Mouse (Mus musculus) heart, embryonic 16.5 days (tissue): ENCODE measurements at regions not wholly inside any gene's neighbourhood (a gene's known extent, or its start where the extent isn't known, plus 50 kb on each side); places are given as distances from the start of the nearest gene placed in this dataset.

Source experiments
- ATAC-seq: fragments of 200-750 bp; cut with Nextera tagmentation; replicated peaks from 2 replicates; pipeline ENCODE4 v1.8.0; 2017; ENCODE audit warnings: moderate number of reproducible peaks; ENCODE audit not compliant: insufficient read depth, low FRiP score; ENCODE audit errors: extremely low read depth
- H3K27ac ChIP-seq: fragments of 300-500 bp; sonication (generic); 2 replicates; pipeline ENCODE4 v1.5.1; 2014; ENCODE audit warnings: mild to moderate bottlenecking, low read length, control low read depth, moderate library complexity
- H3K27me3 ChIP-seq: fragments of 300-500 bp; sonication (generic); 2 replicates; pipeline ENCODE4 v1.6.1; 2014; ENCODE audit warnings: low read length, mixed read lengths; ENCODE audit not compliant: control insufficient read depth, insufficient read depth
- H3K36me3 ChIP-seq: fragments of 300-500 bp; sonication (generic); 2 replicates; pipeline ENCODE4 v1.6.1; 2014; ENCODE audit not compliant: control insufficient read depth, insufficient read depth
- H3K4me1 ChIP-seq: fragments of 300-500 bp; sonication (generic); 2 replicates; pipeline ENCODE4 v1.6.1; 2014; ENCODE audit warnings: low read length, mixed read lengths; ENCODE audit not compliant: control insufficient read depth, insufficient read depth
- H3K4me2 ChIP-seq: fragments of 300-500 bp; sonication (generic); 2 replicates; pipeline ENCODE4 v1.6.1; 2014; ENCODE audit warnings: low read depth, mild to moderate bottlenecking, control low read depth, low read length
- H3K4me3 ChIP-seq: fragments of 300-500 bp; sonication (generic); 2 replicates; pipeline ENCODE4 v1.5.1; 2014; ENCODE audit warnings: mild to moderate bottlenecking, control low read depth, low read length
- H3K9ac ChIP-seq: fragments of 300-500 bp; sonication (generic); 2 replicates; pipeline ENCODE4 v1.6.1; 2014; ENCODE audit warnings: low read length, control low read depth
- H3K9me3 ChIP-seq: fragments of 300-500 bp; sonication (generic); replicated peaks from 2 replicates; pipeline ENCODE4 v1.6.1; 2016; ENCODE audit warnings: low read length; ENCODE audit not compliant: control insufficient read depth
- WGBS: fragments of 180-500 bp; shearing (Covaris S2); extraction: QIAGEN DNeasy Blood & Tissue Kit; methylation state at CpG from one replicate; pipeline ENCODE4 v1.1.7; 2014; 5-methylcytosine and 5-hydroxymethylcytosine counted together

DNA sequence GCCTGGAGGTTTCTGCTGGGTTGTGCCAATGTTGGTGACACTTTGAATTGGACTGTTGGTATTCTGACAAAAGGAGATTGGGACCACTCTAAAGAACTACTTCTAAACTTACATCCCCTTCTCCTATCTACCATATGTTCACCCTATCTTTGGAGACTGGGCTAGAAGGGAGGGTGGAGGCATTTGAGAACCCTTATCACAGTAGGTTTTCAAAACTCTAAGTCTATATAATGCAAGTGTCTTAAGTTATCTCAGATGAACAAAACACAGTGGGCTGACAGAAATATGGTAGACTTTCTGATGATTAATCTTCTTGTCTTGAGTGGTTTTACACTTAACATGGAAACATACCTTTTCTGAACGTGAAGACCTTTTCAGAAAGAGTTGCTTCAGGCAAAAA lies 486.9 kb downstream of the Adgrl2 start:
- no peaks in the 10 kb centered on the region for H3K4me1 ChIP-seq
- 71% methylated on average over 1 of the region's 1 CpGs for WGBS
- no peak overlapping the region for H3K4me2 ChIP-seq
- no peak overlapping the region for H3K9ac ChIP-seq
- H3K36me3 ChIP-seq = no peaks in the 10 kb centered on the region
- no peaks in the 10 kb centered on the region for H3K27me3 ChIP-seq
- no peaks in the 10 kb centered on the region for H3K9me3 ChIP-seq
- no peak for ATAC-seq
- H3K27ac ChIP-seq = no peak overlapping the region
- no peak overlapping the region for H3K4me3 ChIP-seq

GRCm38 (mm10) chr3:148501801-148502200 lies 488.6 kb downstream of the Adgrl2 start:
- Histone ChIP-seq H3K9me3 (no peaks in the 10 kb centered on the region), H3K36me3 (no peaks in the 10 kb centered on the region)

GRCm38 (mm10) chr3:148496672-148497071 lies 493.7 kb downstream of the Adgrl2 start:
- Histone ChIP-seq H3K4me3 (no peak overlapping the region), H3K27ac (no peak overlapping the region), H3K36me3 (no peaks in the 10 kb centered on the region), H3K27me3 (no peaks in the 10 kb centered on the region), H3K9ac (no peak overlapping the region), H3K4me1 (no peaks in the 10 kb centered on the region), H3K4me2 (no peak overlapping the region), H3K9me3 (no peaks in the 10 kb centered on the region)
- WGBS = 74% methylated on average over 5 of the region's 5 CpGs
- ATAC-seq = no peak

More at GRCm38 (mm10) chr3:148501801-148502200, 488.6 kb downstream of the Adgrl2 start:
- H3K27ac ChIP-seq = no peak overlapping the region
- ATAC-seq = no peak
- H3K4me2 ChIP-seq = no peak overlapping the region
- H3K4me1 ChIP-seq = no peaks in the 10 kb centered on the region
- H3K27me3 ChIP-seq = no peaks in the 10 kb centered on the region
- H3K4me3 ChIP-seq = no peak overlapping the region
- 86% methylated on average over 3 of the region's 3 CpGs for WGBS
- no peak overlapping the region for H3K9ac ChIP-seq

DNA sequence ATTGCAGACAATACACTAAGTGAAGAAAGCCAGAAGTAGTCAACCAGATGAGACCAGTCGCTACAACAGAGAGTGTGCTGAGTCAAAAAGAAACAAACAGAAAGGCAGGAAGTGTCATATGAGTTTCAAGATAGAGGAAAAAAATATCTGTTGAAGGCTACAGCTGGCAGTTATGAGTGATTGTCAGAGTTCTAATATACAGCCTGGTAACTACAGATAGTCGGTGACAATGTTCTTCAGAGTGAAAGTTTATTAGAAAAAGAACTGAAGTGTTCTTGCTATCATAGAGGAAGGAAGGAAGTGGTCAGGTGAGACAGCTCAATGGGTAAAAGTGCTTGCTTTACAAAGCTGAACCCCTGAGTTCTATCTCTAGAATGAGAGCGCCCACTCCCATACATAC lies 499.1 kb downstream of the Adgrl2 start:
- no peak for ATAC-seq
- Histone ChIP-seq H3K9me3 (no peaks in the 10 kb centered on the region), H3K4me1 (no peaks in the 10 kb centered on the region), H3K27ac (no peak overlapping the region), H3K9ac (no peak overlapping the region), H3K4me2 (no peak overlapping the region), H3K27me3 (no peaks in the 10 kb centered on the region), H3K4me3 (no peak overlapping the region), H3K36me3 (no peaks in the 10 kb centered on the region)
- WGBS = 62% methylated on average over 3 of the region's 3 CpGs

GRCm38 (mm10) chr3:148489201-148489600 lies 501.2 kb downstream of the Adgrl2 start:
- Histone ChIP-seq H3K4me3 (no peak overlapping the region), H3K4me2 (no peak overlapping the region), H3K27me3 (no peaks in the 10 kb centered on the region), H3K9ac (no peak overlapping the region), H3K27ac (no peak overlapping the region), H3K36me3 (no peaks in the 10 kb centered on the region), H3K4me1 (no peaks in the 10 kb centered on the region), H3K9me3 (no peaks in the 10 kb centered on the region)
- ATAC-seq = no peak
- WGBS = 74% methylated on average over 4 of the region's 4 CpGs

GRCm38 (mm10) chr3:148487949-148488348 lies 502.4 kb downstream of the Adgrl2 start:
- WGBS = 83% methylated on average over 5 of the region's 5 CpGs
- Histone ChIP-seq H3K27ac (no peak overlapping the region), H3K4me3 (no peak overlapping the region), H3K4me2 (no peak overlapping the region), H3K4me1 (no peaks in the 10 kb centered on the region), H3K36me3 (no peaks in the 10 kb centered on the region), H3K9ac (no peak overlapping the region), H3K9me3 (no peaks in the 10 kb centered on the region), H3K27me3 (no peaks in the 10 kb centered on the region)
- ATAC-seq = no peak

DNA sequence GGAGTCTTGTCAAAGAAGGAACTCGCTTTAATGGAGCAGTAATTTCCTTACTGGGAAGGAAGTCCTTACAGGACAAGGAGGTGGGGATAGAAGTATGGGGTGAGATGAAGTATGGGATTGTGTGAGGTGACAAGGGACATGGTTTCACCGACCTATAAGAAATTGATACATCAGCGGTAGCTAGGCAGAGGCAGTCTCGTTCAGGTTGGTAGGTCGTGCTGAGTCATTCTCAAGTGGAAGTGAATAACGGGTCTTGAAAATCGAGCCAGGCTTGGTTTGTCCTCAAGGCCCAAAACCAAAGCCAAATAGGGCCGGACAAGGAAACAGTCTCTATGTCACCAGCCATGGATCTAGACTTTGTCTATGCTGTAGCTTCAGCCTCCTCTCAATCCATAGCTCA lies 514.5 kb downstream of the Adgrl2 start:
- Histone ChIP-seq H3K9me3 (no peaks in the 10 kb centered on the region), H3K4me2 (no peak overlapping the region), H3K27ac (no peak overlapping the region), H3K4me3 (no peak overlapping the region), H3K4me1 (no peaks in the 10 kb centered on the region), H3K27me3 (no peaks in the 10 kb centered on the region), H3K9ac (no peak overlapping the region), H3K36me3 (no peaks in the 10 kb centered on the region)
- WGBS = 86% methylated on average over 8 of the region's 8 CpGs
- no peak for ATAC-seq

DNA sequence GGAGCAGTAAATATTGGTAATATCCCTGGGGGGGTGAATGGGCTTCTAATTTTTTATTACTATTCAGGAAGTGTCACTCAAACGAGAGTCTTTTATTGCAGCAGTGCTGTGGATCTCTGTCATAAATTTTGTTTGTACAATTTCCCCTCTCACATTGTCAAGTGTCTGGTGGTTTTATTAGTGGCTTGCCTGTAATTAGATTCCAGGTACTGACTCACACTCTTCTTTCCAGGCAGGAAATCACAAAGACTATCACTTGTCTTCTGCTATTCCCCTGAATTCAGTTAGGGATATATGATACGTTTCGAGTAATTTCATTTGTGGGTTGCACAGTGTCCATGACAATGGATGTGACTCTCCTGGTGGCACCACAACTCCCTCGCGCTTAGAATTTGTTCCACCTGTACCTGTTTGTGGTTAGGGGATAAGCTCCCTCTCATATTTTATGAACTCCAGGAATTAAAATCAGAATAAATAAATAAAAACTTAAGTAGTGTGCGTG lies 517.4 kb downstream of the Adgrl2 start:
- 86% methylated on average over 6 of the region's 6 CpGs for WGBS
- no peak overlapping the region for H3K27ac ChIP-seq
- H3K9me3 ChIP-seq = no peaks in the 10 kb centered on the region
- H3K36me3 ChIP-seq = no peaks in the 10 kb centered on the region
- no peaks in the 10 kb centered on the region for H3K4me1 ChIP-seq
- H3K9ac ChIP-seq = no peak overlapping the region
- H3K27me3 ChIP-seq = no peaks in the 10 kb centered on the region
- H3K4me3 ChIP-seq = no peak overlapping the region
- ATAC-seq = no peak
- H3K4me2 ChIP-seq = no peak overlapping the region

GRCm38 (mm10) chr3:148465456-148465855 lies 524.9 kb downstream of the Adgrl2 start:
- Histone ChIP-seq H3K4me3 (no peak overlapping the region), H3K27ac (no peak overlapping the region), H3K9ac (no peak overlapping the region), H3K27me3 (no peaks in the 10 kb centered on the region), H3K4me1 (no peaks in the 10 kb centered on the region), H3K4me2 (no peak overlapping the region), H3K9me3 (no peaks in the 10 kb centered on the region), H3K36me3 (no peaks in the 10 kb centered on the region)
- 70% methylated on average over 3 of the region's 3 CpGs for WGBS
- no peak for ATAC-seq

DNA sequence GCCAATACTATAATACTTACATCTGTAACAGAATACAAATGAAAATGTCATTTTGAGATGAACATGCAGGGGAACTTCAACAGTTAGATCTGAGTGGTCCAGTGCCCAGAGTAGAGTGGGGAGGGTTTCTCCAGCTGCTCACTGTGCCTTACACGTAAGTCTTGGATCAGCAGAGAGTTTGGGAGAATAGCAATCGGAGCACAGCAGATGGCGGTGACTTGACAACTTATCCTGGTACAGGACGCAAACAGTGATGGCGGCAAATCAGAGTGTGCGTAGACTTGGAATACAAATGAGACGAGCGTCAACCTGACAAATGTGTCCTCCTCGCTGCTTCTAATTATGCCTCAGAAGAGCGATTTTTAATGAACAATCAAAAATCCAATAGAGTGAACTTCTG lies 527.6 kb downstream of the Adgrl2 start:
- Histone ChIP-seq H3K9me3 (no peaks in the 10 kb centered on the region), H3K36me3 (no peaks in the 10 kb centered on the region), H3K4me1 (no peaks in the 10 kb centered on the region), H3K4me3 (no peak overlapping the region), H3K9ac (no peak overlapping the region), H3K27me3 (no peaks in the 10 kb centered on the region), H3K4me2 (no peak overlapping the region), H3K27ac (no peak overlapping the region)
- no peak for ATAC-seq
- WGBS = 88% methylated on average over 10 of the region's 10 CpGs
